Mouse (Mus musculus): ENCODE data around the gene Ttc9b. TPM values are rescaled to one million over a fixed set of nuclear protein-coding genes. Genes with fewer than 3 reads are reported as not detected.

Gene Ttc9b
- polyA plus RNA-seq, 1 experiment from 2014 or later = 84.4 TPM

GRCm38 (mm10) chr7:27673575-27674131 is 19.9 kb downstream of the Ttc9b start:
- Histone ChIP-seq H3K27ac (ENCODE audit: low read length) (peak overlapping the region; percentile 85), H3K4me1 (ENCODE audit: control insufficient read depth, insufficient read depth, low read length) (peaks cover 38% of the 10 kb centered on the region), H3K4me3 (ENCODE audit: low read depth, low read length) (peak overlapping the region; percentile 75), H3K36me3 (ENCODE audit: control insufficient read depth, insufficient read depth, low read length) (no peaks in the 10 kb centered on the region; the same call in 1 of the 2 replicates), H3K9ac (ENCODE audit: low read depth, low read length) (peak overlapping the region; percentile 91), H3K9me3 (replicated peaks; ENCODE audit: control insufficient read depth, low read length, poor library complexity, severe bottlenecking) (no peaks in the 10 kb centered on the region), H3K27me3 (ENCODE audit: control insufficient read depth, insufficient read depth, low read depth, low read length) (no peaks in the 10 kb centered on the region), H3K4me2 (ENCODE audit: low read length) (peak overlapping the region; percentile 95)
- 2% methylated on average over 42 of the region's 52 CpGs for WGBS
- ATAC-seq = peak; percentile 40

GRCm38 (mm10) chr7:27674195-27674521 is 20.4 kb downstream of the Ttc9b start:
- Histone ChIP-seq H3K4me2 (ENCODE audit: low read length) (peak overlapping the region; percentile 95), H3K4me3 (ENCODE audit: low read depth, low read length) (peak overlapping the region; percentile 75), H3K9ac (ENCODE audit: low read depth, low read length) (peak overlapping the region; percentile 91), H3K4me1 (ENCODE audit: control insufficient read depth, insufficient read depth, low read length) (peaks cover 38% of the 10 kb centered on the region), H3K9me3 (replicated peaks; ENCODE audit: control insufficient read depth, low read length, poor library complexity, severe bottlenecking) (no peaks in the 10 kb centered on the region), H3K27me3 (ENCODE audit: control insufficient read depth, insufficient read depth, low read depth, low read length) (no peaks in the 10 kb centered on the region), H3K36me3 (ENCODE audit: control insufficient read depth, insufficient read depth, low read length) (no peaks in the 10 kb centered on the region; the same call in 1 of the 2 replicates), H3K27ac (ENCODE audit: low read length) (peak overlapping the region; percentile 85)
- ATAC-seq = no peak; the same call in 1 of the 2 replicates
- under 1% methylated on average over 32 of the region's 38 CpGs for WGBS

- Histone ChIP-seq H3K4me1 (ENCODE audit: control insufficient read depth, insufficient read depth, low read length) (peaks cover 35% of the 10 kb centered on the region), H3K9ac (ENCODE audit: low read depth, low read length) (peak within 1 kb of the TSS; percentile 91), H3K4me2 (ENCODE audit: low read length) (peak within 1 kb of the TSS; percentile 95), H3K9me3 (replicated peaks; ENCODE audit: control insufficient read depth, low read length, poor library complexity, severe bottlenecking) (no peaks in the 10 kb centered on the region), H3K4me3 (ENCODE audit: low read depth, low read length) (peak within 1 kb of the TSS; percentile 75), H3K36me3 (ENCODE audit: control insufficient read depth, insufficient read depth, low read length) (no peaks in the 10 kb centered on the region; the same call in 1 of the 2 replicates), H3K27ac (ENCODE audit: low read length) (peak within 1 kb of the TSS; percentile 85), H3K27me3 (ENCODE audit: control insufficient read depth, insufficient read depth, low read depth, low read length) (no peaks in the 10 kb centered on the region)
- WGBS = under 1% methylated on average over 31 of the region's 31 CpGs
- ATAC-seq = peak; percentile 96
Observed at GRCm38 (mm10) chr7:27674522-27675221, 21.0 kb downstream of the Ttc9b start, which contains the start of gene Map3k10. TSS of gene Map3k10 (minus strand) at chr7:27674598.

DNA sequence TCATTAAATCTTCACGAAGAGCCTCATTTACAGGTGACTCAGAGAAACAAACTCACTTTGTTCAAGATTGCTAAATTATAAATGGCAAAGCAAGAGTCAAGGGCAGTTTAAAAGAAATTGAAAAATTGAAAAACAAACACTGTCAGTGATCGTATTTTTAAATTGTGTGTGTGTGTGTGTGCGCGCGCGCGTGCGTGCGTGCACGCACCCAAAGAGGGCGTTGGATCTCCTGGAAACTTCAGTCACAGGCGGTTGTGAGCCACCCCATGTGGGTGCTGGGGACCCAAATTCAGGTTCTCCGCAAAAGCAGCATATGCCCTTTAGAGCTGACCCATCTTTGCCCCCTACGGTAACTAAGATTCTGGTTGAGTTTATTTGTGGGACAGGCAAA is 21.5 kb downstream of the Ttc9b start:
- H3K4me2 ChIP-seq (ENCODE audit: low read length) = peak overlapping the region; percentile 95
- H3K36me3 ChIP-seq (ENCODE audit: control insufficient read depth, insufficient read depth, low read length) = no peaks in the 10 kb centered on the region
- peak overlapping the region; percentile 91; the same call in 1 of the 2 replicates for H3K9ac ChIP-seq (ENCODE audit: low read depth, low read length)
- WGBS = 23% methylated on average over 14 of the region's 14 CpGs
- ATAC-seq = no peak
- H3K4me1 ChIP-seq (ENCODE audit: control insufficient read depth, insufficient read depth, low read length) = peaks cover 34% of the 10 kb centered on the region
- H3K9me3 ChIP-seq (replicated peaks; ENCODE audit: control insufficient read depth, low read length, poor library complexity, severe bottlenecking) = no peaks in the 10 kb centered on the region
- H3K27ac ChIP-seq (ENCODE audit: low read length) = no peak overlapping the region
- H3K4me3 ChIP-seq (ENCODE audit: low read depth, low read length) = peak overlapping the region; percentile 75
- H3K27me3 ChIP-seq (ENCODE audit: control insufficient read depth, insufficient read depth, low read depth, low read length) = no peaks in the 10 kb centered on the region

DNA sequence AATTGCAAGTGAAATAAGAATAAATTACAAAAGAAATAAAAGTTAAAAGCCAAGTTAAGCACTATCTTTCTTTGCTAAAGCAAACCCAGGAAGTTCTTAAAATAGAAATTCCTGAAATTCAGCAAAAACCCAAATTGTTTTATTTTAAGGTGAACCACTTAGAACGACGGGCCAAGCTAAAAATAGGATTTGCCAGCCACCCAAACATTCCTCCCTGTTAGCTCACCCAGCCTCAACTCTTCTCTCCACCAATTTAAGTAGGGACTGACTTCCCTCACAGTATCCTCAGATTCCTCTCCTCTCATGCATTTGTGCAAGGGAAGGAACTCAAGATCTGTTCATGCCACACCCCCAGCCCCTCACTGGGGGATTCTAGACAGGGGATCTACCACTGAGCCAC is 29.5 kb downstream of the Ttc9b start:
- Histone ChIP-seq H3K27ac (ENCODE audit: low read length) (no peak overlapping the region), H3K9me3 (replicated peaks; ENCODE audit: control insufficient read depth, low read length, poor library complexity, severe bottlenecking) (no peaks in the 10 kb centered on the region), H3K27me3 (ENCODE audit: control insufficient read depth, insufficient read depth, low read depth, low read length) (no peaks in the 10 kb centered on the region), H3K4me1 (ENCODE audit: control insufficient read depth, insufficient read depth, low read length) (peaks cover 5% of the 10 kb centered on the region; the same call in 1 of the 2 replicates), H3K9ac (ENCODE audit: low read depth, low read length) (no peak overlapping the region), H3K4me2 (ENCODE audit: low read length) (no peak overlapping the region), H3K36me3 (ENCODE audit: control insufficient read depth, insufficient read depth, low read length) (no peaks in the 10 kb centered on the region), H3K4me3 (ENCODE audit: low read depth, low read length) (no peak overlapping the region)
- no peak for ATAC-seq
- WGBS = 66% methylated on average over 2 of the region's 2 CpGs

GRCm38 (mm10) chr7:27685220-27685619 is 31.5 kb downstream of the Ttc9b start:
- H3K9ac ChIP-seq (ENCODE audit: low read depth, low read length) = no peak overlapping the region
- no peak overlapping the region for H3K27ac ChIP-seq (ENCODE audit: low read length)

DNA sequence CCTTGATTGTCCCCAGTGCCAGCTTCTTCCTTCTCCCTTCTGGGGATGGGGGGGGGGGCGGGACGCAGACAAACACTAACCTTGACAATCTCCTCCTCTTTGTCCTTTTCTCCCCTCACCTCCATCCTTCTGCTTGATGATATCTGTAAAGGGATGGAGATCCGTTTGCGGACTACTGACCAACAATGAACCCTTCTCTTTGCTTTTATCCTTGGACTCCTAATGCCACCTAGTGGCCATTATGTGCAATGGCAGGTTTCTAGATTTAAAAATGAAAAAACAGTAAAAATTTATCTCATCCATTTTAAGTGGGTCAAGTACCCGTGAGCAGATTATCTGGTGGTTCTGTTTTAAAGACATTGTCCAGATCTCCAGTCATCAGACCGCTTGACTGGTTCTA is 32.0 kb downstream of the Ttc9b start:
- peak overlapping the region; percentile 37 for H3K4me2 ChIP-seq (ENCODE audit: low read length)
- H3K4me1 ChIP-seq (ENCODE audit: control insufficient read depth, insufficient read depth, low read length) = peaks cover 17% of the 10 kb centered on the region
- ATAC-seq = no peak
- H3K4me3 ChIP-seq (ENCODE audit: low read depth, low read length) = peak overlapping the region; percentile 22
- no peaks in the 10 kb centered on the region for H3K27me3 ChIP-seq (ENCODE audit: control insufficient read depth, insufficient read depth, low read depth, low read length)
- H3K9ac ChIP-seq (ENCODE audit: low read depth, low read length) = 0 out of 2 replicates have a peak overlapping the region, but pooled peaks have one; percentile 20
- H3K36me3 ChIP-seq (ENCODE audit: control insufficient read depth, insufficient read depth, low read length) = no peaks in the 10 kb centered on the region
- no peak overlapping the region for H3K27ac ChIP-seq (ENCODE audit: low read length)
- 0% methylated on average over 6 of the region's 6 CpGs for WGBS
- no peaks in the 10 kb centered on the region for H3K9me3 ChIP-seq (replicated peaks; ENCODE audit: control insufficient read depth, low read length, poor library complexity, severe bottlenecking)

More at GRCm38 (mm10) chr7:27685220-27685619, 31.5 kb downstream of the Ttc9b start:
- peak overlapping the region; percentile 22 for H3K4me3 ChIP-seq (ENCODE audit: low read depth, low read length)
- no peaks in the 10 kb centered on the region for H3K9me3 ChIP-seq (replicated peaks; ENCODE audit: control insufficient read depth, low read length, poor library complexity, severe bottlenecking)
- no peaks in the 10 kb centered on the region for H3K27me3 ChIP-seq (ENCODE audit: control insufficient read depth, insufficient read depth, low read depth, low read length)
- no peak for ATAC-seq
- H3K4me1 ChIP-seq (ENCODE audit: control insufficient read depth, insufficient read depth, low read length) = peaks cover 15% of the 10 kb centered on the region
- WGBS = 34% methylated on average over 5 of the region's 5 CpGs
- no peaks in the 10 kb centered on the region for H3K36me3 ChIP-seq (ENCODE audit: control insufficient read depth, insufficient read depth, low read length)
- H3K4me2 ChIP-seq (ENCODE audit: low read length) = peak overlapping the region; percentile 37

DNA sequence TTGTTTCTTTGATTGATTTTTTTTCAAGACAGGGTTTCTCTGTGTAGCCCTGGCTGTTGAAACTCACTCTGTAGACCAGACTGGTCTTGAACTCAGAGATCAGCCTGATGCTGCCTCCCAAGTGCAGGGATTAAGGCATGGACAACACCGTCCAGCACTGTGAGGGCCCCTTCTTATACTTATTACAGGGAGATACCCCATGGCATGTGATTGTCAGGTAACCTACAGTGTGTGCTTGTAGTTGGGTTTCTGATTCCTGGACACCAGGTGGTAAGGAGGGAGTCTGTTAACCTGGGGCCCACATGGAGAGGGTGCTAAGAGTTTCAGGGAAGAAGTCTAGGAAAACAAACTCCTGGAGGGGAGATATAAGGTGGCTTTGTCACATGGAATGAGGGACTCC is 33.3 kb downstream of the Ttc9b start:
- Histone ChIP-seq H3K36me3 (ENCODE audit: control insufficient read depth, insufficient read depth, low read length) (no peaks in the 10 kb centered on the region), H3K4me3 (ENCODE audit: low read depth, low read length) (no peak overlapping the region), H3K27me3 (ENCODE audit: control insufficient read depth, insufficient read depth, low read depth, low read length) (no peaks in the 10 kb centered on the region), H3K27ac (ENCODE audit: low read length) (no peak overlapping the region), H3K9ac (ENCODE audit: low read depth, low read length) (no peak overlapping the region), H3K4me2 (ENCODE audit: low read length) (no peak overlapping the region), H3K4me1 (ENCODE audit: control insufficient read depth, insufficient read depth, low read length) (peaks cover 17% of the 10 kb centered on the region), H3K9me3 (replicated peaks; ENCODE audit: control insufficient read depth, low read length, poor library complexity, severe bottlenecking) (no peaks in the 10 kb centered on the region)
- ATAC-seq = no peak
- 58% methylated on average over 1 of the region's 1 CpGs for WGBS

GRCm38 (mm10) chr7:27687836-27688235 is 34.1 kb downstream of the Ttc9b start:
- H3K4me3 ChIP-seq (ENCODE audit: low read depth, low read length) = no peak overlapping the region
- no peaks in the 10 kb centered on the region for H3K9me3 ChIP-seq (replicated peaks; ENCODE audit: control insufficient read depth, low read length, poor library complexity, severe bottlenecking)
- H3K4me2 ChIP-seq (ENCODE audit: low read length) = peak overlapping the region; percentile 74; the same call in 1 of the 2 replicates
- H3K4me1 ChIP-seq (ENCODE audit: control insufficient read depth, insufficient read depth, low read length) = peaks cover 17% of the 10 kb centered on the region
- WGBS = 76% methylated on average over 3 of the region's 3 CpGs
- no peaks in the 10 kb centered on the region for H3K27me3 ChIP-seq (ENCODE audit: control insufficient read depth, insufficient read depth, low read depth, low read length)
- H3K9ac ChIP-seq (ENCODE audit: low read depth, low read length) = peak overlapping the region; percentile 72; the same call in 1 of the 2 replicates
- no peak overlapping the region for H3K27ac ChIP-seq (ENCODE audit: low read length)
- no peaks in the 10 kb centered on the region for H3K36me3 ChIP-seq (ENCODE audit: control insufficient read depth, insufficient read depth, low read length)
- ATAC-seq = no peak
